Mouse (Mus musculus) left cerebral cortex, adult 11 months (tissue): ENCODE results near the gene Npepl1.
A peak's percentile ranks its signal among the peaks of the same experiment; 100 is the strongest.

ENCODE experiments used
- DNase-seq: peaks from one replicate; pipeline ENCODE4 v3.0.0; 2022; ENCODE audit warnings: low spot score

The Npepl1 gene

GRCm38 (mm10) chr2:174109991-174110782, at the start of gene Npepl1:
Gene Npepl1, plus strand, starts transcription at chr2:174110349.
- DNase-seq, result peak; percentile 26

DNA sequence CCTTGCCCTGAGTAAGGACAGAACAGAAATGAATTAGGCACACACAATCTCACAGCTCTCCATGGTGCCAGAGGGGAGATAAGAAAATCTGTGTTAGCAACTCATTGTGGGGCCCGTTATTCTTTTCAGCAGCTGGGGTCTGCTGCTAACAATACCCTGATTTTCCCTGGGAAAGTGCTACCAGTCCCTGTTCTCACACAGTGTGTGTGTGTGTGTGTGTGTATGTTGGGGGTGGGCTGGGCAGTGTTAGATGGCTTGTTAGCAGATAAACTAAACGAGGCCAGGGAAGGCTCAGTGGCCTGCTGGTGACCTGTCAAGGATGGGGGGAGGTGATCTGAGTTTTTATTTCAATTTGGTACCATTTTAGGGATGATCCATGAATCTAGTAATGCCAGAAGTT, 48.9 kb upstream of the Npepl1 start:
- no peak for DNase-seq

DNA sequence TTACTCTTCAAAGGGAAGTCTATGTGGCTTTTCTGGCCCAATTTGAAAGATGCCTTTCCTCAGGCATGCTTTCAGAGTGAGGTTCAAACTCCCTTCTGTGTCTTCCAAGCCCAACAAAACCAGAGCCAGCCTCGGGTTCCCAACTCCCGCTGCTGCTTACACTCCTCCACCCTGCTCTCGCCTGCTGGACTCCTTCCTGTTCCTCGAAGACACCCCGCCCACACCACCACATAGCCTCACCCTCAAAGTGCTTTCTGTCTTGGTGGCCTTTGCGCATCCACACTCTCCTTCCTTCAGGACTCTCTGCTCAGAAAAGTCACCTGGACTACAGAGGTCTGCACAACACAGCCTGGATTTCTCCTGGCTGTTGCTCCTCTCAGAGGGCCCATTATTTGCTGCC, 47.1 kb upstream of the Npepl1 start:
- no peak for DNase-seq

GRCm38 (mm10) chr2:174063527-174064211, 46.5 kb upstream of the Npepl1 start:
- DNase-seq, result no peak

DNA sequence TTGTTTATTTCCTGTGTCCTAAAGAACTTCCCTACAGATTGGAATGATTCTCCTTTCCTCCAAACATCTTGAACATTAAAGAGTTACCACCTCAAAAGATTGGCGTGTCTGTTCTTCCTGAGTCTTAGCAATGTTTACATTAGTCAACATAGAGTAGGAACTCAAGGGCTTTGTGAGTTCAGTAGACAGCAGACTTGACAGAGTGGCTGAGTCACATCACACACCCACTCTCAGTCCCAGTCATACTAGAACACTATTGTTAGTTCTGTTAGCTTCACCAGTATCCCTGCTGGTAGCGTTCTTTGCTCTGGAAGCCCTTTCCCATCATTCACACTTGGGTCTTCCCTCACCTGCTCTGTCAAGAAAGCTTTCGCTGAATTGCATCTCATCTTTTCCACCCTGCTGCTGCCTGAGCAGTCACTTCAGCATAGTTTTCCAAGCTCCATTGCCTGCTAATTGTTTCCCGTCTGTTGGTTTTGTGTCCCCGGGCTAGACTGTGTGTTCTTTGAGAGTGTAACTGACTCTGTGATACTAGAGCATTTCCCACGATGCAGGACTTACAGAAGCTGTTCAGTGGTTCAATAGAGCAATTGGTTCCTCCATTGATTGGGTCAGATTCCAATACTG, 42.2 kb upstream of the Npepl1 start:
- DNase-seq, result no peak

DNA sequence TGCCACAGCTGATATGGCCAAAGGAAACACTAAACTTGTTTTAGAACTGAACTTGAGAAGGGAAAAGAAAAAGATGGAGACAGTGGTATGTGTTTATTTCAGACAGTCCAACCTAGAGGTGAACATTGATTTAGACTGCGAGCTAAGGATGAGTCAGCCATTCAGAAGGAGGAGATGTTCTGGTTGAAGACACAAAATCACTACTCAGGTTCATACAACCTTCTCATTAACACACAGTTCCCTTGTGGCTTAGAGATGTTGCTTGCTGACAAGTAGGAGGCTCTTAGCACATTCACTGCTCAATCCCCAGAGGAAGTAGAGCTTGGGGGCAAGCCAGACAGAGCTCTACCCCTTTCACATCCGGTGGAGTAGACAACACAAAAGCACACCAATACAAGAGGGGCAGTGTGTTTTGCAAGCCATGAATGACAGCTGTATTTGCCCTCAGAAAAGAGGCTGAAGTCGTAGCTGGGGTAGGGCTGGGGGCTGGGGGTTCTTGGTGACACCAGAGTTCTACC, 40.6 kb upstream of the Npepl1 start:
- no peak for DNase-seq

DNA sequence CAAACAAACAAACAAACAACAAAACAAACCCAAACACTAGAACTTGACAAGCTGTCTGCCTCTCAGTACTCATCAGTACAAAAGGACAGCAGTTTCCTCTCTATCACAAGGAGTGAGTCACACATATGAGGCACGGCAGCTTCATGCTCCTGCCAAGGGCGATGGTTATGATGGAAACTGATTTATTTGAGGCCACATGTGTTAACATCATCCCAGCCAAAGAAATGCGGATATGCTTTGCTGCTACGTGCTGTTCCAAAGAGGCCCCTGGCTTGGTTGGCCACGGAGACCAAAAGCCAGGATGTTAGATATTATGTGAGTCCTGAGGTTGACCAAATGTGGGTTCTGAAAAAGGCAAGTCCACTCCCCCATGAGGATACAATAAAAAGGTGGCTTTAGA, 38.7 kb upstream of the Npepl1 start:
- no peak for DNase-seq

DNA sequence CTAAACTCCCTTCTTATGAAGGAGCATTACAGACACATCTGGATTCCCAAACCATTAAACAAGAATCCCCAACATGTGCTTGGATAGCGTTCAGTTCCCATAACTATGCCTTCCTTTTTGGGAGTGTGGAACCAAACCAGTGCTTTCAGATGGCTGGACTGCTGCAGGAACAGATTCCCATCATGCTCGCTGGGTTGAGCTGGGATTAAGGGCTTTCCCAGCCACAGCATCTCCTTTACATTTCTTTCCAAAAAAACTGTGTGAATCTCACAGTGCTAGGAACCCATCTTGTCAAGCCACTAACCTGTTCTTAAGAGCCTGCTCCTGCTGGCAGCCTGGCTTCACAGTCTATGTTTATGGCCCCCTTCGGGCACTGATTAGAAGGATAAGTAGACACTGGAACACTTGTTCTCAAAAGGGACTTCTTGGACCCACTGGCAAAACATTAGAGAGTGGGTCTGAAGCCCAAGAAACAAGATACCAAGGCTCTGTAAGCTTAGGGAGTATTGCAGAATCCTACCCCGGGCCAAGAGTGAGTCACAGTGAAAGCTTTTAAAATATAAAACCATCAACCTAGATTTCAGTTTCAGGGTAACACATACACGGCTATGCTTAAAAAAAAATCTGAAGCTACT, 36.9 kb upstream of the Npepl1 start:
- no peak for DNase-seq

DNA sequence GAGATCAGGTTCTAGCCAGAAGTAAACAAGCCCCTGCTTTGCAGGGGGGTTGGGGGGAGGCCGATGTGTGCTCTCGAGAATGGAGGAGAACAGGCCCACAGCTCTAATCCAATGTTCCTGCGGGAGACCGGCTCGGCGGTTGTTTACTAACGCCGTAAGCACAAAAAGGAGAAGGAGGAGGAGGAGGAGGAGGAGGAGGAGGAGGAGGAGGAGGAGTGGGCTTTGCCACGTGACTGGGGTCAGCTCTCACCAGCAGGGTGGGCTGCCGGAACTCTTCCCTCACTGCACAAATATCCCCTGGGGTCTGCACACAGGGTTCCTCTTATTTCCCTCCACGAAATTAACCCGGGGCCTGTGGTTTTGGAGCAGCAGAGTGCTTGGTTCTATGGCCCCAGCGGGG, 35.5 kb upstream of the Npepl1 start:
- DNase-seq, result no peak

DNA sequence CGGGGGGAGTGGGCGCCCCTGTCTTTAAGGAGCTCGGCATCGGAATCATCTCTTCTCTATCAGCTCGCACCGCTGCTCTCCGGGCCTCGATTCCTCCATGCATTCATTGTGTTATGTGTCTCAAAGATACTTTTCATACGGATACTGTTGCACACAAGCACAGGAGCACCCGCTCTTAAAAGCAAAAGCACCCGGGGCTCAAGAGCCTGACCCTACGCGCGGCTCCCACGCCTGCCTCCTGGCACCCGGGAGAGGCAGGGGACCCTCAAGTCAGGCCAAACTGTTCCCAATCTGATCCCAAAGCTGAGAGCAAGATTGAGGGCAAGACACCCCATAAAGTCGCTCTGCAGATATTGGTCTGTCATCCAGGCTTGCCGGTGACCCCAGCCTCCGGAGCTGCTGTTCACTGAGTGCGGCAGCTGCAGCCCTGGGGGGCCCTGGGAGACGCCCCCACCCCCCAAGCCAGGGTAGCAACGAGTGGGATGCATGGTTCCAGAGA, 35.0 kb upstream of the Npepl1 start:
- no peak for DNase-seq

GRCm38 (mm10) chr2:174075673-174076432, 34.3 kb upstream of the Npepl1 start, which contains the start of gene Stx16:
Gene Stx16, plus strand, starts transcription at chr2:174076308.
- DNase-seq, result peak; percentile 85

DNA sequence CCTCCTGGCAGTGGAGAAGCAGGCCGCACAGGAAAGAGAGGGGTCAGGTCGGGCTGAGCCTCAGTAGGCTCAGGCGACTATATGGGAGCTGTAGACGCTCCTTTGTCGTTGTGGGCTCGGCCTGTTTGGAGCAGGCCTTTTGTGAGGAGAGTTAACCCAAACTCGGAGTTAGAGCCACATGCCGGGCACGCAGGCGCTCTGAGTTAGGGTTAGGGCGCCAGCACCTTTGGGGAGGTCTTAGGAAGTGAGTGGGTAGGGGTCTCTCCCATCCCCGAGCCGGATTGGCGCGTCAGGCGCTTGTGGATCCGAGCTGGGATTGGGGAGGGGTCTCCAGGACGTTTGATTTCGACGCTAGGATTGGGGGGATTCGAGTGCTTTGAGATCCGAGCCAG, 33.7 kb upstream of the Npepl1 start:
- no peak for DNase-seq

DNA sequence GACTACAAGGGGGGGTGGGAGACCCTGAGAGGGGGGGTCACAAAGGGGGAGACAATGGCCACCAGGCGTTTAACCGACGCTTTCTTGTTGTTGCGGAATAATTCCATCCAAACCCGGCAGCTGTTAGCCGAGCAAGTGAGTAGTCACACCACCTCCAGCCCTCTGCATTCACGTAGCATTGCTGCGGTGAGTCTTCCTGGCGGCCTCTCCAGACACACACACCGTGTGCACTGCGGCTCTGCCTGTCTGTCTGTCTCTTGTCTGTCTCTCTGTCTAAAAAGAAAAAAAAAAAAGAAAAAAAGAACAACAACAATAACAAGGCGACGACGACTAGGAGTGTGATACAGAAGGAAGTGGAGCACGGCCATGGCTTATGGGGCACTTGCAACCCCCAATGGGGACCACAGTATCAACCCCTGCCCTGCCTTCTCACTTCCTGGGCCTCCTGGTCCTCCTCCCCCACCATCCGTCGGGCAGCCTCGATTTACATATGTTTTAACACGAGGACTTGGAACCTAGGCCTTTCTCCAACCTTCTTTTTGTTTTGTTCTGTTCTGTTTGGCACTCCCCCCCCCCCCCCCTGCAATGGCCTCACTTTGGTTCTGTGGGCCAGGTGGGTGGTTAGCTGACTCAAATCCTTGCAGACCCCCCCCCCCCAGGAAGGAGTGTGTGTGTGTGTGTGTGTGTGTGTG, 33.0 kb upstream of the Npepl1 start:
- no peak for DNase-seq

DNA sequence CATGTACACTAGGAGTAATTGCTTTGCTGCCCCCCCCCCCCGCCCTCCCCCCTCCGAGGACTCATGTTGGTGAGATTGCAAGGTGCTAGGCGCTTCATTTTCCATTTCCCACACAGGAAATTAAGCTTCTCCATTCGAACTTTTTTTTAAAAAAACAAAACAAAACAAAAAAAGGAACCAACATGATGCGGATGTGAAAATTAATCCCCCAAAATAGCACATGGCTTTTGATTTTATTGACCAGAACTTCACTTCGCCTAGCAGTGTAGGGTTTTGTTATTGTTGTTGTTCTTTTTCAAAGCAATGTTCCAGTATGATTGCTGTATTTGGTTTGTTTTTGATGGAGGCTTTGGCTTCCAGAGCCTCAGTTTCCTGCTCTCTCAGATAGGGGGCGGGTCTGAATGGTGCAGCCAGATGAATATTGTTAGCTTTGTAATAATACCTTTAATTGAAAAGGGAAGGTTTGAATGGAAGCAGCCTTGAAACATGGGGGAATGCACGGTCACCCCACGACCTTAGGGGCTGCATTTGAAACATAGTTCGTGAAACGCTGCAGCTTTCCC, 32.3 kb upstream of the Npepl1 start:
- DNase-seq, result no peak

GRCm38 (mm10) chr2:174081833-174082232, 28.3 kb upstream of the Npepl1 start:
- DNase-seq, result no peak

- no peak for DNase-seq
Measured at GRCm38 (mm10) chr2:174082380-174082918, 27.7 kb upstream of the Npepl1 start.

DNA sequence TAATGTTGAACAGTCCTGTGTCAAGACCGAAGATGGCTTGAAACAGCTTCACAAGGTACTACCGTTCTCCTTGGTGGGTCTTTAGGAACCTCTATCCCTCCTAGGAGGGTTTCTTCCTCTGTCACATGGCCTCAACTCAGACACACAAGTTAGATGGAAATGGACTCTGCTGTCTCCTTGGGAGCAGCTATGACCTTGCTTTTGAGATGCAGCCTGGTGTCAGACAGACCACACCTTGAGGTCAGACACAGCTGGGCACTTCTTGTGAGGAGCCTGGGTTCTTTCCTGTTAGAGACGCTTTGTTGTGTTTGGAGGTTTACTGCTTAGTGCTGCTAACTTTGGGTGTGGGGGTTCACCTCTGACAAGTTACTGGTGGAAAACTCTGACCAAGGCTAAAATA, 15.1 kb upstream of the Npepl1 start:
- no peak for DNase-seq

- no peak for DNase-seq
Measured at GRCm38 (mm10) chr2:174102399-174102798, 7.8 kb upstream of the Npepl1 start.

GRCm38 (mm10) chr2:174103527-174103926, 6.6 kb upstream of the Npepl1 start:
- no peak for DNase-seq

- no peak for DNase-seq
Measured at GRCm38 (mm10) chr2:174107375-174107774, 2.8 kb upstream of the Npepl1 start.
